Mouse (Mus musculus) kidney, postnatal 14 days (tissue): ENCODE results near the gene Zfyve28.

ENCODE experiments used
- DNase-seq: peaks from one replicate; pipeline ENCODE4 v3.0.0; 2022; ENCODE audit warnings: mixed read lengths

Zfyve28 gene

DNA sequence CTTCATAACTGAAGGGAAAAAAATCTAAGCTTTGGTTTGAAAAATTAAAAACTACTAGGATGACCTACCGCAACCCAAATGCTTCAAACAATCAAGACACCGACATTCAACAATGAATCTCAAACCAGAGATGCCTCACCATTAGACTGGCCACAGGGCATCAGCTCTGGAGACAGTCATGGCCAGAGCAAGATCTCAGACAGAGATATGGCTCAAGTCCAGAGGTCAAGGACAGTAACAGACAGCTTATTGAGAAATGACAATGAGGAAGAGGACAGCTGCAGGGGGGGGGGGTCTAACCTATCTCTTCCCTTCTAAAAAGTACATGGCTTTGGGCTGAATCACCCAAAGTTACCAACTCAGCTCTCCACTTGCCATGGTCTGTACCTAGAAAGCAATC lies 3.0 kb downstream of the Zfyve28 start:
- DNase-seq, result no peak

DNA sequence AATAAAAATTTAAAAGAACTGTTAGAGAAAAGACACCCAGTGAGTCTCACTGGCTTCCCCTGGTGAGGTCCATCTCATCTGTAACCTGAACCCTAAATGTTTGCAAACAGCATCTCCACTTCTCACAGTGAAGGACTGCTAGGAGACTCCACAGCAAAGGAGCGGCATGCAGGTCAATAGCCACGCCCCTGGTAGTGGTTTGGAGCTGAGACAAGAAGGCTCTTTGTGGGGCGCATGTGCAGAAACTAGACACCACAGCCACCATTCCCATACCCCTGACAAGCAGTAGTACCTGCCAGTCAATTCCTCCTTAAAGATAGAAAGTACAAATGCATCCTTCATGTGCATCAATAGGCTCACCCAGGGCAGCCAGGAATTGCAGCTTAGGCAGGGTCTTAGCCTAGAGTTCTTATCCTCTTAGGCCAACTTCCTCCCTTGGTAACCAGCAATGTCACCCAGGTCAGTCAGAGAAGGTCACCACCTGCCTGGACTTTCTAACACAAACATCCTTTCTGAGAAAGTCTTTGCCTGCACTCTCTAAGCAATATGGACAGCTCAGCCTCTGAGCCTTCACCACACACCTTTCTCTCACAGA lies 4.0 kb downstream of the Zfyve28 start:
- no peak for DNase-seq

DNA sequence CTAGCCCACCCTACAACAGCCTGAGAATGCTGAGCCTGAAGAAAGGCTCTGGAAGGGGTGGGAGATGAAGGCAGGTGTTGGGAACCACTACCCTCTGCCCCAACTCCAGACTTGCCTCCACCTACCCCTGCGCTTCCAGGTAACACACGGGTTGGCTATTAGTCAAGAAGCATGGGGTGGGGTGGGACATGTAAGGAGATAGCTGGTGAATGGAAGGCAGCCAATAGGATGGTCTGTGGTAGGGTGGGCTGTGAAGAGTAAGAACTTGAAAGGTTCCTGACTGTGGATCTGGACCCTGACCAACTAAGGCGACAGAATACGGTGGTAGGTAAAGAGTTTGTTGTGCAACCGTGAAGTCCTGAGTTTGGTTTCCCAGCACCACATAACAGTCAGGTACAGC lies 4.9 kb downstream of the Zfyve28 start:
- no peak for DNase-seq

DNA sequence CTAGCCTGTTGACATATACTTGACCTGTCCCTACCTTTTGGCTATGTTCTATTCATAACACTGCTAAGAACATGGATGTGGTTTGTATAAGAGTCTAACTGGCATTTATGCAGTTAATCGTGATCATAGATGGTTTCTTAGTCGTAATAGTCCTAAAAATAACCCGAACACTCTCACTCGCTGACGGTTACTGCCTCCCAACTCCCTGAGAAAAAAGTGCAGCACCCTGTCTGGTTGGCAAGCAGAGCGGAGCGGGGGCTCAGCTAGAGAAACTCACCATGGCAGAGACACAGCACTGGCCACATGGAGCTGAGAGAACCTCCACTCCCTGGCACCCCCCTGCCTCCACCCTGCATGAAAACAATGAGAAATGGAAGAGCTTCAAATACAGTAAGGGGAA lies 7.3 kb downstream of the Zfyve28 start:
- no peak for DNase-seq

DNA sequence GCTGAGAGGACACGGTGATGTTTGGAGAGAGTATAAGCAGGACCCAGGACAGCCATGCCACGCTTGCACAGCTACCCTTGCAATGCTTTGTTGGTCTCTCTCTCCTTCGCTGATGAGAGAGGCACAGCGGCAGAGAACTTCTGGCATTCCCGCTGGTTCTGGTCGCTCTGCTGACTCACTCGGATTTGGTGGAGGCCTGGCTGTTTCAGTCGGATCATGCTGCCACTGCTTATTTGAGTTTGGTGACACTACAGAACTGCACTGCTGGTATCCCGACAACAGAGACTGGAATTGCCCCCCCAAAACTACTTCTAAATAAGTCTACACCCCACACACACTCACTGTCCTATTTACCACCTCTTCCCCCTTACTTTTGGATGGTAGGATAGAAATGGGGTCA lies 9.0 kb downstream of the Zfyve28 start:
- DNase-seq, result no peak

DNA sequence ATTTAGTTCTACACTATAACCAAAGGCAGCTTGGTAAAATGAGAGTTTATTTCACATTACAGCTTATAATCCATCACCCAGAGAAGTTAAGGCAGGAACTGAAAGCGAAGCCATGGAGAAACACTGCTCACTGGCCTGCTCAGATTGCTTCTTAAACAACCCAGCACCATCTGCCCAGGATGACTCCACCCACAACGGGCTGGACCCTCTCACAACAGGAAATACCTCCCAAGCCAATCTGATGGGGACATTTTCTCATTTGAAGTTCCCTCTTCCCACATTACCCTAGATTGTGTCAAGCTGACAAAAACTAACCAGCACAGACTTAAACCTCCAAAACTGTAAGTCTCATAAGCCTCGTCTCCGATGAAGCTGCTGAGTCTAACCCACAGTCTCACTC lies 10.2 kb downstream of the Zfyve28 start:
- no peak for DNase-seq

DNA sequence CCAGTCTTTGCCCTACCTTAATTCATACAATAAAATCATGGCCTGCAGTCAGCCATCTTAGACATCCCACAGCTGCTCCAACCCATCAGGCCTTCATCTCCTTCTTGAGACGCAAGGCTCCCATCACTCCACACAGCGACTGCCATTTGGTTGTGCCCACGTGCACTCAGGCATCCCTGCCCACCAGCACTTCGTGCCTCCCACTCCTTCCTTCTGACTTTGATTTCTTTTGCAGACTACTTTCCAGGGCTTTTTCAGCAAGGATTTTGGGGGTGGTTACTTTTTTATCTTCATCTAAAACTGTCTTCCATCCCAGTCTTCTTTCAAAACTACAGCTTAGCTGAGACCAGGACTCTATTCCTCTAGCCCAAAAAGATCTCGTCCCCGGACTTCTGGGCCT lies 11.5 kb downstream of the Zfyve28 start:
- DNase-seq, result no peak

DNA sequence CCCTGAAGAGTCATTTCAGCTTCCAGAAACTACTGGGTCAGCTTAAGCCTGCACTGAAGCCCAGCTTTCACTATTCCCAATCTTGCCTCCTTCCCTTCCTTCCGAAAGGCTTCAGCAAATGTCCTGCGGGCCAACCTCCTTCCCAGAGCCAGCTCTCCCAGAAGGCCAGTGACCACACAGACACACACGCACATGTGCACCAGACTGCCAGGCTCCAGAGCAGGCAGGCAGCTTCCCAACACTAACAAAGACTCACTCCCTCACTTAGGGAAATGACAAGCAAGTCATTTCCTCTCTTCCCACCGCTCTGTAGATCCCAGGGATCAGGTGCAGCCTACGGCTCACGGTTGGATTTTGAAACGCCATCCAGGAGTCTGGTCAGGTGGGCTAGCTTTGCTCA lies 12.1 kb downstream of the Zfyve28 start:
- DNase-seq, result no peak

DNA sequence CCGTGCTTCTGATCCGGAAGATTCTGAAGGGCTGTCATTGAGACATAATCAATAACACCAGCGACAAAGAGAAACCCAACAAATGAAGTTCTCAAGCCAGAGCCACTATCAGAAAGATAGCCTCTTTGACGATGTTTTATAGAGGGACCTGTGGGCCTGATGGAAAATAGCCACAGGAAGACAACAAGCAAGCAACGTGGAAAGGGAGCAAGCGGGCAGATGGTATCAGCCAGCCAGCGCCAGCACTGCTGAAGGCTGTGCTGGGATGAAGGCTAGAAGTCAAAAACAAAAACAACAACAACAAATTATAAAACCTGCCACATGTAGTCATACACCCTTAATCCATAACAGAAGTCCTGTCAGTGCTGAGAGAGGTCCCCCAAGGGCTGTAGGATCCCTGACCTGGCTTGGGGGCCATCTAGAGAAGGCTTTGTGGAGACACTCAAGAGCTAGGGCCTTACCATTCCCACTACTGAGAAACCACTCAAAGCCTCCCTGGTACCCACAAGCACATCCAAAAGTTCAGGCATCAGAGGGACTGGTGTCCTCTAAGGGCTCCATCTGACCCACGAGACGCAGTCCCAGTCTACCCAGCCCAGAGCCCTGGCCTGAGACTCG lies 13.5 kb downstream of the Zfyve28 start:
- DNase-seq, result no peak

DNA sequence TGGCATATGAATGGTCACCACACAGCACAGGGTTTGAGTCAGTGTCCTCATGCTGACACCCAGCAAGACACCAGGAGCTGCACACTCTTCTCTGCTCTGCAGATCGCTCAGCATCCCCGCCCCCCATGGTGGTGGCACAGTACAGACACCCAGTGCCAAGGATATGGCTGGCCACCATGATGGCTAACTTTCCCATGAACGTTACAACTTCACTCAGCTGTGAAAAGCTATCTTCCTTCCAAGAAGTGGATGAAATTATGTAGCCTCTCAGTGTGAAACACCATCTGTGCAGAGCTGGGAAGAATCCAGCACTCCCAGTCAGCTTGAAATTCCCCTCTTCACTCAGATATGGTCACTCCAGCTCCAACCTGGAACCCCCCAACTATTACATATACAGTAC lies 14.0 kb downstream of the Zfyve28 start:
- no peak for DNase-seq

DNA sequence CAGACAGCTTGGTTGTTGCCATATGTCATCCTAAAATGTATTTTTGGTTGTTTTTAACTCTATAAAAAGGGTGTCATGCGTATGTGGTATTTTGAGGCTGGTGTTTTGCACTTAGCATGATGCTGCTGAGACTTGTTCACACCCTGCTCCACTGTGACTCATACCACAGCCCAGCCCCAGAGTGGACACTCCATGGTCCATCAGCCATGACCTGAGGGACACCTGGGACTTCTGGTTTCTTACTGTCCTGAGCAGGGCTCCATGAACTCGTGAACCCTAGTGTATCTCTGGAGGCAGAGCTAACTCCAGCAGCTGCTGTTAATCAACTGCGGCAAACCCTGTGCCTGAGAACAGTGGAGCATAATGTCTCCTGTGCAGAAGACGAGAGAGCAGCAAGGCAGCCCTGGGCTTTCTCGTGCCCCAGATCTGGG lies 15.0 kb downstream of the Zfyve28 start:
- no peak for DNase-seq

DNA sequence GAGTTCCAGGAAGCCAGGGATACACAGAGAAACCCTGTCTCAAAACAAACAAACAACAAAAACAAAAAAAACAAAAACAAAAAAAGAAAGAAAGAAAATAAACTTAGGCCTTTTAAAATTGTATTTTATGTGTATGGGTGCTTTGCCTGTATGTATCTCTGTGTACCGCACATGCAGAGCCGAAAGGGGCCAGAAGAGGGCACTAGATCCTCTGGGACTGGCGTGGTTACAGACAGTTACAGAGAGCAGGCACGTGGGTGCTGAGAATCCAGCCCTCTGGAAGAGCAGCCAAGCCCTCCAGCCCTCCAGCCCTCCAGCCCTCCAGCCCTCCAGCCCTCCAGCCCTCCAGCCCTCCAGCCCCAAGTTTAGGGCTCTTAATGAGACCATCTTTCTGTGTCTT lies 16.5 kb downstream of the Zfyve28 start:
- DNase-seq, result peak; percentile 27

DNA sequence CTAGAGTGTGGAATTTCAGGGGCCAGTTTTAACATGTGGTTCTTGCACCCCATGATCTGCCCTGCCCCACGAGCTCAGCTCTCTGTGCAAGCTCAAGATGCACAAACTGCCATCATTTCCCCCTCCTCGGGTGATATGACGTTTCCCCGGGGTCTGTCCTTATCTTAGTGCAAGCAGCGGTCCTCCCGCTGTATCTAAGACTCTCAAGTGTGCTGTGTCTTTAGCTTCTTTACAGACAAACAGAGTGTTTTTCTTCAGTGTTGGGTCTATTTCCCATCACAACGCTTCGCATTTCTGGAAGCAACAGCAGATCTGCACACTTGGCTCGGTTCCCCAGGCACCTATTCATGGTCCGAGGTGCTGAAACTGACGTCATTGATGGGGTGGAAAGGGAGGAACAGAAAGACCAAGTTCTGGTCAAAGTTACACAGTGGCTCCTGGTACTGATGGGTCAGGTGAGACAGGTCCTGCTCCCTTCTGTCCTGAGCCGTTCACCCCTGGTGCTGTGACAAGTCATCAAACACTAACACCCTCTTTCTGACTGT lies 18.3 kb downstream of the Zfyve28 start:
- no peak for DNase-seq

DNA sequence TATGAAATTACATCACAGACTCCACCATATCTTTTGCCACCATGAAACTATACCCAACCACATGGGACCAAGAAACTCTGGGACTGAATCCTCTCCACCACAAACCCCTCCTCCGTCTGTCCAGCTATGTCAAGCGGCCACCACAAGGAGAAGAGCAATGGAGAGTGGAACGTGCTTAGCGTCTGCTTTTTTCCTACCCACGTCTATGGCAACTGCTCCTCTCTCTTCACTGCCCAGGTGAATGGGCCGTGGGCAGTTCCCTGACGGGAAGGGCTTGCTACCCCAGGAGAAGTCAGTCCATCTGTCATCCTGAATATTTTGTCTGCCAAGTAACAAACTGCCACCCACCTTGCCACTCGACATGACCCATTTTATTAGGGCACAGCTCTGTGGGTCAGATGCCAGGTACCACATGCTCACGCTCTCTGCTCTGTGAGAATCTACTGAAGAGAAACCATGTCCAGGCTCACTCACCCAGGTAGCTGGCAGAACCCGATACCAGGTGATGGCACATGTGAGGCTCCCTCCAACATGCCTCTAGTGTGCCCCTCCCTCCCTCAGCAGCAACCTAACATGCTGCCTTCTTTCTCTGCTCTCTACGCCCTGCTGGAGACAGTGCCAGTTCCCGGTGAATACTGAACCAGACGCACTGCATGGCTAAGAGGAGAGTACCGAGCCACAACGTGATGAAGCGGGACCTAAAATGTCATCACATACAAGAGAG lies 18.9 kb downstream of the Zfyve28 start:
- DNase-seq, result no peak

DNA sequence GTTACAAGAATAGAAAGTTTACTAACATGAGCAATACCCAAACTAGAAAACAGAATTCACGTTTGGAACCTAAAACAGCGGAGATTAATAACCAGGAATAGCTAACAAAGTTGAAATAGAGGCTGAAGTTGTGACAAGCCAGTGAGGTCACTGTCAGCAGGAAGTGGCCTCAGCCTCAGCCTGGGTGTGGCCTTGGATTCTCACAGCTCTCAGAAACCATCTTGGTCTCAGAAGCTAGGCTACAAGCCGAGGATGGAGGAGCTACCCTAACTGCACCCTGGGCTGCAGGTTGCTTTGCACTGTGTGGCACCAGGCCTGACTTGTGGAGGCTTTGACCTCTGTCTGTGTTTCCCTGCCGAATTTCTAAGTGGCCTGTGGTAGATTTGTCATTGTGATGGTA lies 22.2 kb downstream of the Zfyve28 start:
- no peak for DNase-seq

DNA sequence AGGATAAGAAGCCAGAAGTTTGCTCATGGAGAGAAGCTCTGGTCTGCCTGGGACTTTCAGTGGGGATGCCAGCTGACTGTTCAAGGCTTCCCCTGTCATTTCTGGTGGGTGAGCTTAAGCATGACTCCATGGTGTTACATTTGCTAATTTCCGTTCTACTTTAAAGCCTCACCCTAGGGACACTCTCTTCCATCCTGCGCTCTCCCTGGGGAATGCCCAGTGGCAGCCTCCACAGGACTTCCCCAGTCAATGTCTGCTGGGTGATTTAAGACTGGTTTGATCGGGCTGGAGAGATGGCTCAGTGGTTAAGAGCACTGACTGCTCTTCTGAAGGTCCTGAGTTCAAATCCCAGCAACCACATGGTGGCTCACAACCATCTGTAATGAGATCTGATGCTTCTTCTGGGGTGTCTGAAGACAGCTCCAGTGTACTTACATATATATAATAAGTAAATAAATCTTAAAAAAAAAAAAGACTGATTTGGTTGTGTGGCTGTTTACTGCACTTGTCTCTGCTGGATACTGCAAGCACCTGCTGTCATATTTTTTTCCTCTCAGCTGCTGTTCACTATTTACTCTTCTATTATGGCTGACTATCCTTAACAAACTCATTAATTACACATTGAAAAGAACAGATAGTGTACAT lies 29.0 kb downstream of the Zfyve28 start:
- DNase-seq, result no peak

DNA sequence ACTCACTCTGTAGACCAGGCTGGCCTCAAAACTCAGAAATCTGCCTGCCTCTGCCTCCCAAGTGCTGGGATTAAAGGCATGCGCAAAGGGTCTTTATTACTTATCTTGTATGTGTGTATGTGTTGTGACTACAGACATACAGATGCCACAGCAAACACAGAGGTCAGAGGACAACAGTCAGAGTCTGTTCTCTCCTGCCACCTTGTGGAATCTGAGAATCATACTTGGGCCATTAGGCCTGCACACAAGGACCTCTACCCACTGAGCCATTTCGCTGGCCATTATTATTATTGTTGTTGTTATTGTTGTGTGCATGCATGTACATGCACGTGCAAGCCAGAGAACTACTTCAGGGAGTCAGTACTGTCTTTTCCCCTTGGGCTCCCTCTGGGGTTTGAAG lies 33.1 kb downstream of the Zfyve28 start:
- no peak for DNase-seq

DNA sequence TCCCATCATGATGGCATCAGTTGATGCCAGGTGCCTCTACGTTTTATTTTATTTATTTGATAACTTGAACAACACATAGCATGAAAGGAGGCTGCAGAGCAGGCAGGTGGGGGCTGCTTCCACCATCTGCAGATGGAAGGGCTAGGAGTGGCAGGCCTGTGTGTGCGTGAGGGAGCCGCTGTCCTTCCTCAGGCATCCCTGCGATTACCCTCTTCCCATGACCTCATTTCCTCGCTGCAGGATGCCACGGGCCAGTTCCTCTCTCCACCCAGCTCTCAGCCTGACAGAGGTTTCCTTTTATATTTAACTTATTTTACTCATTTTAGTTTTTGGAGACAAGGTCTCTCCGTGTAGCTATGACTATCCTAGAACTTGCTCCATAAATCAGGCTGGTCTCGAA lies 33.9 kb downstream of the Zfyve28 start:
- peak; percentile 7 for DNase-seq

DNA sequence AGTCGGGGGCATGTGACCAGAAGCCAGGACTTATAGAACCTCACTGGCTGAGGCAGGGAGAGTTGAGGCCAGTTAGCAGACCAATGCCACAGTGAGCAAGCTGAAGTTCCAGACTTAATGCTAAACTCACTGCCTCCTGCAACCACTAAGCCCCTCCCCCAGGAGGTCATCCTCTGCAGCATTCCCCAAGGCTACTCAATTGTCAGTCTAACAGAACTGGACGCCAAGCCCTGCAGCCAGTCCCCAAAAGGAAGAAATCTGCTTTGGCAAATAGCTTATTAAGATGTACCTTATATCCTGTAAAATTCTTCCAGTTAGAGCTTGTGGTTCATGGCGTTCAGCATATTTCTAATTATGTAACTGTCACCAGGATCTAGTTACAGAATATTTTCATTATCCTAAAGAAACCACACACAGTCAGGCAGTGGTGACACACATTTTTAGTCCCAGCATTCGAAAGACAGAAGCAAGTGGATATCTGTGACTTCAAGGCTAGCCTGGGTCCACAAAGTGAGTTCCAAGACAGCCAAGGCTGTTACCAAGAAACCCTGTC lies 35.2 kb downstream of the Zfyve28 start:
- DNase-seq, result no peak

DNA sequence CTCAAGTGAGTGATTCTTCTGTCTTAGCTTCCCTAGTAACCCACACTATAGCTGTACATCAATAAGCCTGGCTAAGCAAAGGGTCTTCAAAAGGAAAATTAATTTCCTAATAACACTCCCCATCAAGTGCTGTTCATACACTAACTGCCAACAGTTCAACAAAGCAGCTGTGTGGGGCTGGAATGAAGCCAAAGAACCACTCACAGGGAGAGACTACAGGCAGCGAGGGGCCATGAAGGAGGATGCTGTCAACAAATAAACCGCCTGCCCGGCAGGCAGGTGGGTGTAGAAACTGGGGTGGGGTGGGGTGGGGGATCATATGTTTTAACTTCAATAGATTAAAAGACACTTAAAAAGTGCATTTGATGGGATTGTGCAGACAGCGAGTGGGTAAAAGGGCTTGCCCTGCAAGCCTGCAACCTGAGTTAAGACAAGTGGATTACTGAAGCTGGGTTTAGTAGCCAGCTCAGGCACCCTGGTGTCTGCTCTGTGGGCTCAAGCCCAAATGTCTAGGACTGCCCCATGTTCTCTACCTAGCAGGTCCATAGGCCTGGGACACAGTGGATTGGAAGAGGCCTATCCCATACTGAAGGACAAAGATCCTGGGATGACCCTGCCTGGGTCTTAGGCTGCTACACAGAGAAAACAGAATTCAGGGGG lies 35.8 kb downstream of the Zfyve28 start:
- peak; percentile 24 for DNase-seq

DNA sequence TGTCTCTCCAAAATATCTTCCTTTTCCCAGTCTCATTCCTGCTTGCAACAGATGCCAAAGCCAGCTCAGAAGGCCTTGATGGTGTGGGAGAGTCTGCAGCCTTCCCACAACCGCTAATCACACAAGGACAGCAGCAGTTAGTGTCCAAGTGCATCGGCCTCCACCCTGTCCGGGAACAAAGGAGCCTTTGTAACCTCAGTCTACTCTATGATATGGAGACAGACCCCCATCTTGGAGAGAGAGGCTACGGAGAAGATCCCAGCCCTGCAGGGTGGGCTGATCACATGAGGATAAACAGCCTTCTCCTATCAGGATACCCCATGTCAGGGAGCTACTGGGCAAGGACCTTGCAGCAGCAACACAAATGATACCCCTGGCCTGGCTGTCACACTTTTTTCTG lies 36.5 kb downstream of the Zfyve28 start:
- no peak for DNase-seq

DNA sequence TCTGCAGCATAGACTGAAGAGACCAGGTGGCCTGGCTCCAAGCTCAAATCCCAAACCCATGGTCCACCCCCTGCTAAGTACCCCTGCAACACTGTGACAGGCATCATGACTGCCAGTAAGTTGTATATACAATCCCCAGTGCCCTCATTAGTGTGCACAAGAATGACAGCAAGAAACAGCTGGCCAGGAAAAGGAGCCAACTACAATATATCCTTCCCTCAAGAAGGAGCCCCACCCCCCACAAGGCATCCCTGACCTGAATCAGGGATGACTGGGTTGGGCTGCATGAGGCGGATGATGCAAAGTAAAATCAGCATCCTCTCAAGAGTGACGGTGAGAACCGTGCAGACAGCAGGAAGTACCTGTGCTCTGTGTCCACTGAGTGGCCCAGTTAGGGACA lies 38.2 kb downstream of the Zfyve28 start:
- no peak for DNase-seq

DNA sequence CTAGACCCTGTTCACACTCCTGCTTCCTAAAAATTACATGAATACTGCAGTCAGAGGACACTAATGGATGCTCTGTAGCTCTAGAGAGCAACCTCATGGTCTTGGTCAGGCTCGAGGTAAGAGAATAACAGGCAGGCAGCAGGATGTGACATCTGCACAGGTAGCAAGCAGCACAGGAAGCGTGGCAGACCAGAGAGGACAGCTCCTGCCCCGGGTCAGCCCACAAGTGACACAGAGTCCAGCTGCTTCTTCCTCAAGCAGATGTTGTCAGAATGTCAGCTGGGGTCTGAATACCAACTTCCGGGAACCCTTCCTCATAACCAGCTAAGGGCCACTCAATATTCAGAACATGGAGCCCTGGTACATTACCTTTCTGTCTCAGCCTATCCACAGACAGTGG lies 39.1 kb downstream of the Zfyve28 start:
- DNase-seq, result no peak
